Mouse (Mus musculus) common myeloid progenitor, adult 5-6 weeks (primary cell): ENCODE results near the gene Clip3. TPM values are rescaled to one million over a fixed set of nuclear protein-coding genes. Genes with fewer than 3 reads are reported as not detected.

Source experiments
- total RNA-seq: library from RNA; stranded (forward); fragments of 200-1000, 187-1606 nt; gene quantifications from 2 replicates; pipeline ENCODE4 v1.2.3, GENCODE M21; 2017

Clip3 gene
- total RNA-seq, 1 experiment from 2014 or later = not detected

Other genes with a start within 250 kb of the Clip3 start
- 0.82 and 2.9 TPM in 2 replicates for gene Zfp14, start 240.3 kb upstream of the Clip3 start, total RNA-seq
- gene Zfp82, start 218.8 kb upstream of the Clip3 start, total RNA-seq = 3.1 and 6.7 TPM in 2 replicates
- 0.10 TPM in 1 of 2 replicates, not detected in the other for gene Gm26920, start 201.3 kb upstream of the Clip3 start, total RNA-seq
- gene Zfp566, start 201.2 kb upstream of the Clip3 start, total RNA-seq = 5.0 and 6.2 TPM in 2 replicates
- gene Zfp260, start 197.0 kb upstream of the Clip3 start, total RNA-seq = 33.5 and 37.5 TPM in 2 replicates
- 5.1 and 6.8 TPM in 2 replicates for gene Zfp382, start 169.8 kb upstream of the Clip3 start, total RNA-seq
- 113 and 122 TPM in 2 replicates for gene Zfp146, start 122.0 kb upstream of the Clip3 start, total RNA-seq
- gene Cox7a1, start 107.6 kb upstream of the Clip3 start, total RNA-seq = not detected in 2 replicates
- gene Capns1, start 92.9 kb upstream of the Clip3 start, total RNA-seq = 116 and 136 TPM in 2 replicates
- gene Polr2i, start 59.8 kb upstream of the Clip3 start, total RNA-seq = 37.3 and 65.1 TPM in 2 replicates
- 40.5 TPM in 2 replicates for gene Tbcb, start 59.5 kb upstream of the Clip3 start, total RNA-seq
- not detected in 2 replicates for gene Ovol3, start 56.0 kb upstream of the Clip3 start, total RNA-seq
- not detected in 2 replicates for gene Thap8, start 11.6 kb upstream of the Clip3 start, total RNA-seq
- gene Wdr62, start 11.3 kb upstream of the Clip3 start, total RNA-seq = 8.2 and 17.5 TPM in 2 replicates
- gene Alkbh6, start 17.0 kb downstream of the Clip3 start, total RNA-seq = 15.2 and 31.2 TPM in 2 replicates
- 1.4 TPM in 1 of 2 replicates, not detected in the other for gene Syne4, start 23.1 kb downstream of the Clip3 start, total RNA-seq
- 0.96 and 3.3 TPM in 2 replicates for gene E130208F15Rik, start 30.0 kb downstream of the Clip3 start, total RNA-seq
- gene Sdhaf1, start 32.2 kb downstream of the Clip3 start, total RNA-seq = 10.8 and 11.0 TPM in 2 replicates
- gene Lrfn3, start 71.0 kb downstream of the Clip3 start, total RNA-seq = not detected in 2 replicates
- 94.7 and 118 TPM in 2 replicates for gene Tyrobp, start 122.0 kb downstream of the Clip3 start, total RNA-seq
- 9.4 and 11.9 TPM in 2 replicates for gene Hcst, start 128.1 kb downstream of the Clip3 start, total RNA-seq
- 9.0 and 13.0 TPM in 2 replicates for gene Nfkbid, start 130.0 kb downstream of the Clip3 start, total RNA-seq
- not detected in 2 replicates for gene Aplp1, start 153.8 kb downstream of the Clip3 start, total RNA-seq
- not detected in 2 replicates for gene Kirrel2, start 166.0 kb downstream of the Clip3 start, total RNA-seq
- 0.19 and 1.8 TPM in 2 replicates for gene Nphs1, start 166.6 kb downstream of the Clip3 start, total RNA-seq
- not detected in 2 replicates for gene Prodh2, start 201.9 kb downstream of the Clip3 start, total RNA-seq
- gene Arhgap33, start 243.3 kb downstream of the Clip3 start, total RNA-seq = 5.2 and 9.1 TPM in 2 replicates